Mouse (Mus musculus): ENCODE measurements around the gene Kank3.
"Not testable (repeated sequence)": the region's sequence is repeated elsewhere in the genome, so short reads cannot be mapped to it uniquely, and the experiment has no call there.

Gene Kank3

GRCm38 (mm10) chr17:33804745-33805144 lies 5.6 kb upstream of the Kank3 start:
- no peak for DNase-seq (ENCODE audit: extremely low read depth, insufficient read length, low spot score)

- DNase-seq (ENCODE audit: extremely low read depth, insufficient read length, low spot score), result no peak
Observed at GRCm38 (mm10) chr17:33807181-33807888, 3.0 kb upstream of the Kank3 start.

GRCm38 (mm10) chr17:33808192-33808591 lies 2.1 kb upstream of the Kank3 start:
- DNase-seq (ENCODE audit: extremely low read depth, insufficient read length, low spot score), result no peak

GRCm38 (mm10) chr17:33811142-33811516 lies 810 bp downstream of the Kank3 start:
- DNase-seq (ENCODE audit: extremely low read depth, insufficient read length, low spot score), result no peak

GRCm38 (mm10) chr17:33812475-33812874 lies 2.2 kb downstream of the Kank3 start:
- peak; percentile 58 for DNase-seq (ENCODE audit: extremely low read depth, insufficient read length, low spot score)

- DNase-seq (ENCODE audit: extremely low read depth, insufficient read length, low spot score), result peak; percentile 41
Observed at GRCm38 (mm10) chr17:33812990-33813389, 2.7 kb downstream of the Kank3 start.

- DNase-seq (ENCODE audit: extremely low read depth, insufficient read length, low spot score), result no peak
Observed at GRCm38 (mm10) chr17:33815399-33815798, 5.1 kb downstream of the Kank3 start.

DNA sequence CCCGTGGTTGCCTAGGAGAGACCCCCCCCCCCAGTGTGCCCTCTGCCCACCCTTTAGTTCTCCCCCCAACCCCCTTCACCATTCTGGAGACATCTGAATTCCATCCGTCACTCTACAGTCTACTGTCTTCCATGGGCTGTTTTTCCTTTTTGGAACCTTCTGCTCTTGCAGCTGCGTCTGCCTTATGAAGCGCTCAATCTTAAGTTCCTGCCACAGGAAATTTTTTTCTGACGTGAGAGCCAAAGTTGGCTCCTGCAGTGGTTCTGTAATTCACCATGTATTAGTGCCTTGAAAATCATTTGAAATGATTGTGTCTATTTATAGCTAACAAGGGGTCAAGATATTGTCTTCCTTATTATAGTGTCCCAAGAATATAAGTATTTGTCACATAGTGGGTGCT lies 6.3 kb downstream of the Kank3 start:
- no peak for DNase-seq (ENCODE audit: extremely low read depth, insufficient read length, low spot score)

DNA sequence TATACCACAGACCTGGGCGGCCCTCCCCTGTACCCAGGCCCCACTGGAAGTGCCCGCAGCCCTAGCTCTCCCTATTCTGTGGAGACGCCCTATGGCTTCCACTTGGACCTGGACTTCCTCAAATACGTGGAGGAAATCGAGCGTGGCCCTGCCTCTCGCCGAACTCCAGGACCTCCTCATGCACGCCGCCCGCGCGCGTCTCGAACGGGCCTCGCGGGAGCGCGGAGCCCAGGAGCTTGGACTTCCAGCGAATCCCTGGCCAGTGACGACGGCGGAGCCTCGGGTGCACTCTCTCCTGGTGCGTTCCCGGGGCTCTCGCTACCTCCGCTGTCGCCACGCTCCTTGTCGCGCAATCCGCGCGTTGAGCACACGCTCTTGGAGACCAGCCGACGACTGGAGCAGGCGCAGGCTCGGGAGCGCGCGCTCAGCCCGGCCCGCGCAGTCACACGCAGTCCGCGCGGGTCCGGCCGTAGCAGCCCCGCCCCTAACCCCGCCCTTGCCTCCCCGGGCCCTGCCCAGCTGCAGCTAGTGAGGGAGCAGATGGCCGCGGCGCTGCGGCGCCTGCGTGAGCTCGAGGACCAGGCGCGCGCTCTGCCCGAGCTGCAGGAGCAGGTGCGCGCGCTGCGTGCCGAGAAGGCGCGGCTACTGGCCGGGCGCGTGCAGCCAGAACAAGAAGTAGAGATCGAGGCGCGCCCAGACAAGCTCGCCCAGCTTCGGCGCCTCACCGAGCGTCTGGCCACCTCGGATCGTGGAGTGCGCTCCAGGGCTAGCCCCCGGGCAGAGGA lies 7.1 kb downstream of the Kank3 start:
- DNase-seq (ENCODE audit: extremely low read depth, insufficient read length, low spot score), result peak; percentile 95

GRCm38 (mm10) chr17:33817969-33818643 lies 7.8 kb downstream of the Kank3 start:
- no peak for DNase-seq (ENCODE audit: extremely low read depth, insufficient read length, low spot score)

DNA sequence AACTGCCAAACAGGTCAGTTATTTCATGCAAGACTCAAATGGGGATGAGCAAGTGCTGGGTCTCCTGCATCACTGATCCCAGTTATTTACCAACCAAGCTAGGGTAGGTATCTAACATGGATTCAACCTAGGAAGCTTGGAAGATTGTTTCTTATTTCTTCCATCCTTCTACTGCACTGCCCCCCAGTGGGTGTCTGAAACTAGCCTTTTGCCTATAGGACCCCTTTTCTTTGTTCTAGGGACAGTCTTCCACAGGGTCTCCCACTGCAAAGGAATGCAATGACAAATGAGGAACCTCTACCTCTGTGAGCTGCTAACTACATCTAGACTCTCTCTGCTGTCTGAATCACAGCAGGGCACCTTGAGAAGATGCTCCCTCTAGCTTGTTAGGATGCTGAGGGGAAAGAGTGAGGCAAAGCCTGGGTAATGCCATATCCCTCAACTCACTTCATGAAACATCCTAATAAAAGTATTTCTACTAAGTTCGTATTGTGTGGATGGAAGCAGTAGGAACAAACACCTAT lies 12.2 kb downstream of the Kank3 start:
- DNase-seq (ENCODE audit: extremely low read depth, insufficient read length, low spot score), result no peak

DNA sequence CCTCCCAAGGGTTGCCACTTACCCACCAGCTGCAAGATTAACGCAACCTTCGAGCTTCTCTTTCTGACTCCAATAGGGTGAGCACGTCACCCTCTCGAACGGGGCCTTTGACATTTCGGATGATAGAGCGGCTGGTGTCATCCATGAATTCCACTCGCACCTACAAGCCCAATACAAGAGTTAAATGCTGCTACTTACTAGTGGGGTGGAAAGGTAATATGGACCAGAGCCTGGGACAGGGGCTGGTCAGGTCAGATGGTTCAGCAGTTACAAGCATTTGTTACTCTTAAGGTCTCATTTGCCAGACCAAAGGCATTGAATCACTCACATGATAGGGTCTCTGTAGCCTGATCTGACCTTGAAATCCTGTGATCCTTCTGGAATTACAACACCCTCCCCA lies 12.9 kb downstream of the Kank3 start:
- DNase-seq (ENCODE audit: extremely low read depth, insufficient read length, low spot score), result not testable (repeated sequence)

GRCm38 (mm10) chr17:33824084-33824996 lies 14.0 kb downstream of the Kank3 start, which contains the start of the genes Rps28 and Ndufa7:
Gene Rps28, minus strand, starts transcription at chr17:33824562.
Gene Ndufa7, plus strand, starts transcription at chr17:33824572.
- peak; percentile 94 for DNase-seq (ENCODE audit: extremely low read depth, insufficient read length, low spot score)

DNA sequence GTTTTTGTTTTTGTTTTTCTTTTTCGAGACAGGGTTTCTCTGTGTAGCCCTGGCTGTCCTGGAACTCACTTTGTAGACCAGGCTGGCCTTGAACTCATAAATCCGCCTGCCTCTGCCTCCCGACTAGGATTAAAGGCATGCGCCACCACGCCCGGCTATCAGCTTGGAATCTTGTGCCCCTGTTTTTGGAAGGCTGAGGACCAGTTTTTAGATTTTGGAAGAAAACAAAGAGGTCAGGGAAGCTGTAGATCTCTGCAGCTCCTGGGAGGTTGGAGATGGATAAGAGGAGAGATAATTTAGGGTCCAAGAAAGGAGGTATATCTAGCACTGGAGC lies 14.6 kb downstream of the Kank3 start:
- not testable (repeated sequence) for DNase-seq (ENCODE audit: extremely low read depth, insufficient read length, low spot score)

DNA sequence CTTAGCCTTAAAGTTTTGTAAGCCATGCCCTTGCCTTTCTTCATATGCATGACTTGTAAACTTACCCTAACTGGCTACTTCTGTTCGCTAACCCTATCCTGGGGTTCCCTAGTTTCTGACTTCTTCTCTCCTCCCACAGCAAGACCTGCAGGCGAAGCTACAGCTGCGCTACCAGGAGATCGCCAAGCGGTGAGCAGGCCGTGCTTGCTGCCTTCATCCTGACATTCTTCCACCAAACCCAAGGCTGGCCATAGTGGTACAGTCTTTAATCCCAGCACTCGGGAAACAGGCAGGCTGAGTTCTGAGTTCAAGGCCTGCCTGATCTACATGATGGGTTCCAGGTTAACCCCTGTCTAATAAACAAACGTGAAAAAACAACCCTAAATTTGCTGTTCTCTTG lies 15.1 kb downstream of the Kank3 start:
- DNase-seq (ENCODE audit: extremely low read depth, insufficient read length, low spot score), result no peak

- no peak for DNase-seq (ENCODE audit: extremely low read depth, insufficient read length, low spot score)
Observed at GRCm38 (mm10) chr17:33826850-33827249, 16.5 kb downstream of the Kank3 start.

DNA sequence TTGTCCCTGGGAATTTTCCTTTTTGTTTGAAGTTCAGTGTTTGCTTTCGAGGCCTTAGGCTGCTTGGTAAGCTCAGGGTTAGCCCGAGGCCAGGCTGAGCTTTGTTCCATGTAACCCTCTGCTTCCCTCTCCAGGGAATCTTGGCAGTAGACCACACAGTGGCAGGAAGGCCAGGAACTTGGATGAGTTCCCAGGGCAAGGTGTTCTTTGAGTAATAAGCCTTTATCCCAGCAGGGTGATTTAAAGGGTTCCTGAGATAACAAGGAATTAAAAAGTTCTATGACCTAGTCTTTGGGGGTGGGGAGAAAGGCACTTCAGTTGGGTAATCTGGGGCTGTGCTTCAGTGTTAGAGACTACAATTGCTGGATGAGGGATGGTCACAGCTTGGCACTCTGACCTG lies 18.6 kb downstream of the Kank3 start:
- no peak for DNase-seq (ENCODE audit: extremely low read depth, insufficient read length, low spot score)

GRCm38 (mm10) chr17:33829561-33829960 lies 19.2 kb downstream of the Kank3 start:
- no peak for DNase-seq (ENCODE audit: extremely low read depth, insufficient read length, low spot score)

DNA sequence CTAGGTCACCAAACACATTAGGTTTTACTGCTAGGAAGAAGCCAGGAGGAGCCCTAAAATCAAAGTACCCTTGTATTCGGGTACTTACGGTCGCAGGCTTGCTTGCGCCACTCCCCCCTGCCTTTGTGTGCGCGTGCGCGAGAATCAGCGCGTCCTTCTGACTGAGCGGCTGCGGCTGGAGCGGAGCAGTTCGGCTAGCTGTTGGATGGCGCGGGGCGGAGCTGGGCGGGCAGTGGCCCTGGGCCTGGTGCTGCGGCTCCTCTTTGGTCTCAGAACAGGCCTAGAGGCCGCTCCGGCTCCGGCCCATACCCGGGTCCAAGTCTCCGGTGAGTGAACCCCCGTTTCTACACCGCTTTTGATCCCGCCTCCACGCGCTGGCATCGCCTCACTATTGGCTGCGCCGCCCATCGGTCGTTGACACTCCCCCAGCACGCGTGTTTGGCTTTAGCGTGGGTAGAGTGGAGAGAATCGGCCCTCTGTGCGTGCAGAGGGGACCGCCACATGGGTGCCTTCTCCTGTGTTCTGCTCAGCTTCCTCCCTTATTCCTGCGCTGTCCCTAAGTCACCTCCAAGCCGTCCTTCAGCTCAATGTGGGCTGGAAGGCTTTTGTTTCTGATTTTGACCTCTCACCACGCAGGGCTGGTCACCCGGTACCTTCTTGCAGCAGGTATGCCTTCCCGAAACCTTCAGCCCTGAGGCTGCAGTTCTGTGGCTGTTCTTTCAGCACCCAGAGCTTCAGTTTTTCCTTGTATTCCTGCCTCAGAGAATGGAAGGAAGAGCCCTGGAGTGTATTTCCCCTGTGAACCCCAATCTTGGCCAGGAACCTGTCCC lies 32.9 kb downstream of the Kank3 start, which contains the start of gene Cd320:
TSS of gene Cd320 (plus strand) at position 126 of the 830 bp plus-strand sequence.
- DNase-seq (ENCODE audit: extremely low read depth, insufficient read length, low spot score), result peak; percentile 91
